Mouse (Mus musculus) hindbrain, embryonic 16.5 days (tissue): ENCODE measurements at regions not wholly inside any gene's neighbourhood (a gene's known extent, or its start where the extent isn't known, plus 50 kb on each side); places are given as distances from the start of the nearest gene placed in this dataset.

ENCODE experiments used
- ATAC-seq: fragments of 200-750 bp; cut with Nextera tagmentation; 2 replicates; pipeline ENCODE4 v1.8.0; 2017; ENCODE audit warnings: moderate TSS enrichment, moderate library complexity
- H3K27ac ChIP-seq: fragments of 300-500 bp; sonication (generic); 2 replicates; pipeline ENCODE4 v1.5.1; 2014; ENCODE audit warnings: low read depth, mild to moderate bottlenecking, control low read depth, low read length, moderate library complexity
- H3K27me3 ChIP-seq: fragments of 300-500 bp; sonication (generic); replicated peaks from 2 replicates; pipeline ENCODE4 v1.6.1; 2014; ENCODE audit warnings: low read length; ENCODE audit not compliant: control insufficient read depth, insufficient read depth
- H3K36me3 ChIP-seq: fragments of 300-500 bp; sonication (generic); 2 replicates; pipeline ENCODE4 v1.6.1; 2014; ENCODE audit warnings: mild to moderate bottlenecking, low read length, moderate library complexity, mixed read lengths; ENCODE audit not compliant: control insufficient read depth, insufficient read depth
- H3K4me1 ChIP-seq: fragments of 300-500 bp; sonication (generic); 2 replicates; pipeline ENCODE4 v1.6.1; 2014; ENCODE audit warnings: low read depth, low read length; ENCODE audit not compliant: control insufficient read depth, insufficient read depth
- H3K4me2 ChIP-seq: fragments of 300-500 bp; sonication (generic); 2 replicates; pipeline ENCODE4 v1.6.1; 2014; ENCODE audit warnings: mild to moderate bottlenecking, low read length, control low read depth, moderate library complexity
- H3K4me3 ChIP-seq: fragments of 300-500 bp; sonication (generic); 2 replicates; pipeline ENCODE4 v1.5.1; 2014; ENCODE audit warnings: mild to moderate bottlenecking, low read length, control low read depth, moderate library complexity
- H3K9ac ChIP-seq: fragments of 300-500 bp; sonication (generic); 2 replicates; pipeline ENCODE4 v1.6.1; 2014; ENCODE audit warnings: low read depth, mild to moderate bottlenecking, control low read depth, low read length, moderate library complexity
- H3K9me3 ChIP-seq: fragments of 300-500 bp; sonication (generic); 2 replicates; pipeline ENCODE4 v1.6.1; 2014; ENCODE audit warnings: mild to moderate bottlenecking, low read length, moderate library complexity; ENCODE audit not compliant: control insufficient read depth
- WGBS: fragments of 180-500 bp; shearing (Covaris S2); extraction: QIAGEN DNeasy Blood & Tissue Kit; methylation state at CpG from one replicate; pipeline ENCODE4 v1.1.7; 2014; 5-methylcytosine and 5-hydroxymethylcytosine counted together

GRCm38 (mm10) chr16:5829071-5829470 is 56.1 kb upstream of the Rbfox1 start:
- Histone ChIP-seq H3K4me3 (no peak overlapping the region), H3K4me1 (no peaks in the 10 kb centered on the region), H3K27me3 (no peaks in the 10 kb centered on the region), H3K4me2 (no peak overlapping the region), H3K36me3 (no peaks in the 10 kb centered on the region), H3K27ac (no peak overlapping the region), H3K9me3 (no peaks in the 10 kb centered on the region), H3K9ac (no peak overlapping the region)
- ATAC-seq, result peak; percentile 76
- 58% methylated on average over 9 of the region's 9 CpGs for WGBS

DNA sequence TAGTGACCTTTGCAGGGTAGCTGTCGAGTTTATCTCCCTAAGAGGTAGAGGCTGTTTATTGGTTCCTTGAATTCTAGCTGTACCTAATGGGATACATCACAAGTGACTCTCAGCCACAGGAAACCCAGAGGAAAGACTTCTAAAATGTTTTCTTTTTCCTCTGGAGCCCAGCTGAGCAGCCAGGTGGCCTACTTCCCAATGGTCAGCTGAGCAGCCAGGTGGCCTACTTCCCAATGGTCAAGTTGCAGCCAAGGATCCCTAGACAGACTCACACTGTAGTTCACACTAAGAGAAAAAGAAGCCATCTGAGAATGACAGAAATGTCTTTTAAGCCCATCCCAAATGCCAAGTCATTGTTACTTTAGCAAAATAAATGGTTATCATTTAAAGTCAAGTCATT is 61.8 kb upstream of the Rbfox1 start:
- no peak for ATAC-seq
- H3K4me2 ChIP-seq, result no peak overlapping the region
- H3K27me3 ChIP-seq, result no peaks in the 10 kb centered on the region
- no peaks in the 10 kb centered on the region for H3K36me3 ChIP-seq
- H3K9ac ChIP-seq, result no peak overlapping the region
- H3K4me1 ChIP-seq, result no peaks in the 10 kb centered on the region
- no peak overlapping the region for H3K27ac ChIP-seq
- WGBS, result 53% methylated on average over 1 of the region's 1 CpGs
- no peaks in the 10 kb centered on the region for H3K9me3 ChIP-seq
- no peak overlapping the region for H3K4me3 ChIP-seq

DNA sequence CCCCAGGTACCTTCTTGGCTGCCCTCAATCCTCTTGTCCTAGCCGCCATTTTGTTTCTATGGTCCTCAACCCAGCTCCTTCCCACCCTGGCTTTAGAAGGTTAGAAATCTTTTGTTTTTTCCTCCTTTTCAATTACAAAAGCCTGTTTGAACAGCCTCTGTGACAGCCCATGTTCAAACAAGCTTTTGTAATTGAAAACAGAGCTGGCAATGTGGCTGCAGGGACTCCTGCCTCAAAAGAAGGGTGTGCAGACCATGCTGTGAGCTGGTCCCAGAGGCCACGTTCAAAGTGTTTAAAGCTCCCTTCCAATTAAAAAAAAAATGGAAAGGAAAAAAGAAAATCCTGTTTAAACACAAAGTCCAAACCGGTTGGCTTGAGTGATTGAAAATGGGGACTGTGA is 68.0 kb upstream of the Rbfox1 start:
- H3K27me3 ChIP-seq, result no peaks in the 10 kb centered on the region
- no peak overlapping the region for H3K4me3 ChIP-seq
- H3K27ac ChIP-seq, result no peak overlapping the region
- no peak overlapping the region for H3K9ac ChIP-seq
- ATAC-seq, result no peak
- H3K9me3 ChIP-seq, result no peaks in the 10 kb centered on the region
- H3K36me3 ChIP-seq, result no peaks in the 10 kb centered on the region
- 28% methylated on average over 3 of the region's 3 CpGs for WGBS
- H3K4me1 ChIP-seq, result no peaks in the 10 kb centered on the region; the same call in 1 of the 2 replicates
- H3K4me2 ChIP-seq, result no peak overlapping the region

- Histone ChIP-seq H3K9ac (no peak overlapping the region), H3K4me1 (peaks cover 5% of the 10 kb centered on the region), H3K27me3 (no peaks in the 10 kb centered on the region), H3K36me3 (no peaks in the 10 kb centered on the region), H3K27ac (no peak overlapping the region), H3K4me2 (no peak overlapping the region), H3K4me3 (no peak overlapping the region), H3K9me3 (no peaks in the 10 kb centered on the region)
- WGBS, result 55% methylated on average over 2 of the region's 2 CpGs
- peak; percentile 56 for ATAC-seq
Measured at GRCm38 (mm10) chr16:5812245-5812820, 72.8 kb upstream of the Rbfox1 start.

GRCm38 (mm10) chr16:5811654-5811992 is 73.5 kb upstream of the Rbfox1 start:
- Histone ChIP-seq H3K9me3 (no peaks in the 10 kb centered on the region), H3K4me3 (no peak overlapping the region), H3K27ac (no peak overlapping the region), H3K9ac (no peak overlapping the region), H3K4me2 (no peak overlapping the region), H3K27me3 (no peaks in the 10 kb centered on the region), H3K4me1 (peaks cover 5% of the 10 kb centered on the region), H3K36me3 (no peaks in the 10 kb centered on the region)
- WGBS, result 31% methylated on average over 2 of the region's 2 CpGs
- ATAC-seq, result no peak; the same call in 1 of the 2 replicates

DNA sequence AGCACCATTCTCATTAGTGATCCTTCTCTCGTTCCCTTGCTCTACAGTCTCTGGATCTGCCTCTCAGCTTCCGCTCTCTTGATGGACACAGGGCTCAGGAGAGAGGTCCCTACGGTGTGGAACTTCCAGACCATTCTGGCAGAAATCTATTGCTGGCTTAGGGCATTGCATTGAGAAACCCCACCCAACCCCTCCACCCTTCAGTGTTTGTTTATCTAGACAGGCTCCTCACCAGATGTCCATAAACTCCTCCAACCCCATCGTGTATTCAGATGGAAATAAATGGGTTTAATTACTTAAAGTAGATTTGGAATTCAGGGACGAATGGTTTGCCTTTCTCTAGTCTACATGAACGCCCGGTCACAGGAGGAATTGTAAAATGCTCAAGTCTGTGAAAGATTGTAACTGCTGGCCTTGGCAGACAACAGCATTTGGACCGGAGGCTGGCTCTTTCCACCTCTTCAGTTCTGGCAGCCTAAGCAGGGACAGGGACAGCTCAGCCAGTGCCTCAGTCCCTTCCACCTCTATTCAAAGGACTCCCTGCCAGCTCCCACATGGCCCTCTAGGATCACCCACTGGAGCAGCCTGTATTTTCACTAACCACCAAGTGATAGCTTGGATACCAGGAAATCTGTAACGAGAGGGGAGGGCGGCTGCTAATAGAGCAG is 74.0 kb upstream of the Rbfox1 start:
- peaks cover 5% of the 10 kb centered on the region for H3K4me1 ChIP-seq
- no peaks in the 10 kb centered on the region for H3K36me3 ChIP-seq
- no peaks in the 10 kb centered on the region for H3K27me3 ChIP-seq
- peak; percentile 92 for ATAC-seq
- H3K27ac ChIP-seq, result peak overlapping the region; percentile 13; the same call in 1 of the 2 replicates
- 43% methylated on average over 10 of the region's 10 CpGs for WGBS
- H3K4me3 ChIP-seq, result no peak overlapping the region
- H3K9ac ChIP-seq, result no peak overlapping the region
- no peak overlapping the region for H3K4me2 ChIP-seq
- no peaks in the 10 kb centered on the region for H3K9me3 ChIP-seq

GRCm38 (mm10) chr16:5798188-5798587 is 87.0 kb upstream of the Rbfox1 start:
- 34% methylated on average over 7 of the region's 7 CpGs for WGBS
- peak; percentile 76 for ATAC-seq
- no peaks in the 10 kb centered on the region for H3K9me3 ChIP-seq

GRCm38 (mm10) chr16:5792216-5792615 is 92.9 kb upstream of the Rbfox1 start:
- no peaks in the 10 kb centered on the region for H3K9me3 ChIP-seq
- whole genome bisulfite sequencing, result 54% methylated on average over 1 of the region's 1 CpGs
- ATAC-seq, result no peak
- no peak overlapping the region for H3K9ac ChIP-seq
- H3K27ac ChIP-seq, result no peak overlapping the region
- no peak overlapping the region for H3K4me2 ChIP-seq
- no peaks in the 10 kb centered on the region for H3K36me3 ChIP-seq
- H3K27me3 ChIP-seq, result no peaks in the 10 kb centered on the region
- H3K4me3 ChIP-seq, result no peak overlapping the region
- H3K4me1 ChIP-seq, result no peaks in the 10 kb centered on the region

More at GRCm38 (mm10) chr16:5798188-5798587, 87.0 kb upstream of the Rbfox1 start:
- H3K4me3 ChIP-seq, result no peak overlapping the region
- no peak overlapping the region for H3K4me2 ChIP-seq
- H3K27ac ChIP-seq, result 0 out of 2 replicates have a peak overlapping the region, but pooled peaks have one; percentile 6
- H3K4me1 ChIP-seq, result peaks cover 9% of the 10 kb centered on the region
- no peaks in the 10 kb centered on the region for H3K27me3 ChIP-seq
- no peak overlapping the region for H3K9ac ChIP-seq
- H3K36me3 ChIP-seq, result no peaks in the 10 kb centered on the region

DNA sequence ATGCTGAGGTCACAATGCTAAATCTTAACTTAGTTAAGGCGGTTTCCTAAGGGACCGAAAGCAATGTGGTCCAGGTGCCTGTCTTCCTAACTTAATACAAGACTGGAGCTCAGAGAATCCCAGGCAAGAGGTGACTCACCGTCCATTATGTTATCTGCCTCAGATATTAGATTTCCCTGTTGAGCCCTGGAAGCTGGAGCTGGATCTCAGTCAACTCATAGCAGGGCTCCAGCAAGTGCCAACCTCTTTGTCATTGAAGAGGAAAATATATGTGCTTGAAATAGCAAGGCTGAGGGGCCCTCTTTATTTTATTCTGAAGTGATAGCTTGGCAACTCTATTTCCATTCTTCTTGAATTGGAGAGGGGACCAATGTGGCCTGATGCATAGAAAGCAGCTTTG is 95.0 kb upstream of the Rbfox1 start:
- H3K9me3 ChIP-seq, result no peaks in the 10 kb centered on the region
- H3K27ac ChIP-seq, result no peak overlapping the region
- 88% methylated on average over 3 of the region's 3 CpGs for WGBS
- H3K4me3 ChIP-seq, result no peak overlapping the region
- H3K4me2 ChIP-seq, result no peak overlapping the region
- ATAC-seq, result no peak
- no peaks in the 10 kb centered on the region for H3K4me1 ChIP-seq
- no peaks in the 10 kb centered on the region for H3K36me3 ChIP-seq
- H3K27me3 ChIP-seq, result no peaks in the 10 kb centered on the region
- H3K9ac ChIP-seq, result no peak overlapping the region
